Mouse (Mus musculus): ENCODE results near the gene Traf3ip1. TPM values are rescaled to one million over a fixed set of nuclear protein-coding genes. Genes with fewer than 3 reads are reported as not detected.

Gene Traf3ip1
- polyA plus RNA-seq, 1 experiment from 2014 or later, result 13.9 TPM

- no peak overlapping the region for H3K27ac ChIP-seq
- H3K36me3 ChIP-seq (replicated peaks), result peaks cover 72% of the 10 kb centered on the region
- WGBS, result 95% methylated on average over 6 of the region's 6 CpGs
Measured at GRCm38 (mm10) chr1:91515642-91516041, 21.2 kb downstream of the Traf3ip1 start.

GRCm38 (mm10) chr1:91523759-91524158 is 29.3 kb downstream of the Traf3ip1 start:
- 20% methylated on average over 10 of the region's 10 CpGs for WGBS
- Histone ChIP-seq H3K9me3 (no peaks in the 10 kb centered on the region), H3K4me1 (no peaks in the 10 kb centered on the region), H3K27me3 (ENCODE audit: poor library complexity, severe bottlenecking) (no peaks in the 10 kb centered on the region), H3K27ac (no peak overlapping the region), H3K4me3 (no peak overlapping the region), H3K36me3 (replicated peaks) (peaks cover 84% of the 10 kb centered on the region)
- DNase-seq (ENCODE audit: extremely low spot score, low spot score), result peak; percentile 58

More at GRCm38 (mm10) chr1:91515642-91516041, 21.2 kb downstream of the Traf3ip1 start:
- Histone ChIP-seq H3K9me3 (no peaks in the 10 kb centered on the region), H3K4me1 (no peaks in the 10 kb centered on the region), H3K27me3 (ENCODE audit: poor library complexity, severe bottlenecking) (no peaks in the 10 kb centered on the region), H3K4me3 (no peak overlapping the region)
- no peak for DNase-seq (ENCODE audit: extremely low spot score, low spot score)

- WGBS, result 92% methylated on average over 14 of the region's 14 CpGs
- peaks cover 77% of the 10 kb centered on the region for H3K36me3 ChIP-seq (replicated peaks)
- no peak overlapping the region for H3K27ac ChIP-seq
- DNase-seq (ENCODE audit: extremely low spot score, low spot score), result no peak
- no peaks in the 10 kb centered on the region for H3K4me1 ChIP-seq
- H3K27me3 ChIP-seq (ENCODE audit: poor library complexity, severe bottlenecking), result no peaks in the 10 kb centered on the region
- H3K9me3 ChIP-seq, result no peaks in the 10 kb centered on the region
- H3K4me3 ChIP-seq, result no peak overlapping the region
Measured at GRCm38 (mm10) chr1:91525838-91526237, 31.4 kb downstream of the Traf3ip1 start.

- Histone ChIP-seq H3K27ac (no peak overlapping the region), H3K36me3 (replicated peaks) (peaks cover 44% of the 10 kb centered on the region), H3K27me3 (ENCODE audit: poor library complexity, severe bottlenecking) (no peaks in the 10 kb centered on the region), H3K4me3 (no peak overlapping the region), H3K9me3 (no peaks in the 10 kb centered on the region), H3K4me1 (no peaks in the 10 kb centered on the region)
- 84% methylated on average over 9 of the region's 9 CpGs for WGBS
- no peak for DNase-seq (ENCODE audit: extremely low spot score, low spot score)
Measured at GRCm38 (mm10) chr1:91530166-91530565, 35.7 kb downstream of the Traf3ip1 start.

- Histone ChIP-seq H3K4me3 (no peak overlapping the region), H3K4me1 (no peaks in the 10 kb centered on the region), H3K27ac (no peak overlapping the region), H3K9me3 (no peaks in the 10 kb centered on the region), H3K36me3 (replicated peaks) (peaks cover 23% of the 10 kb centered on the region), H3K27me3 (ENCODE audit: poor library complexity, severe bottlenecking) (peaks cover 14% of the 10 kb centered on the region)
- WGBS, result 97% methylated on average over 4 of the region's 4 CpGs
- DNase-seq (ENCODE audit: extremely low spot score, low spot score), result no peak
Measured at GRCm38 (mm10) chr1:91532243-91532642, 37.8 kb downstream of the Traf3ip1 start.

GRCm38 (mm10) chr1:91532892-91533291 is 38.4 kb downstream of the Traf3ip1 start:
- peak overlapping the region; percentile 18; the same call in 1 of the 2 replicates for H3K27ac ChIP-seq
- 86% methylated on average over 5 of the region's 5 CpGs for WGBS
- peaks cover 17% of the 10 kb centered on the region for H3K36me3 ChIP-seq (replicated peaks)
- no peak for DNase-seq (ENCODE audit: extremely low spot score, low spot score)
- no peaks in the 10 kb centered on the region for H3K4me1 ChIP-seq
- no peaks in the 10 kb centered on the region for H3K9me3 ChIP-seq
- no peak overlapping the region for H3K4me3 ChIP-seq
- peaks cover 20% of the 10 kb centered on the region for H3K27me3 ChIP-seq (ENCODE audit: poor library complexity, severe bottlenecking)

GRCm38 (mm10) chr1:91533483-91533882 is 39.0 kb downstream of the Traf3ip1 start:
- H3K4me1 ChIP-seq, result peaks cover 5% of the 10 kb centered on the region; the same call in 1 of the 2 replicates
- no peaks in the 10 kb centered on the region for H3K9me3 ChIP-seq
- WGBS, result 70% methylated on average over 2 of the region's 2 CpGs
- H3K36me3 ChIP-seq (replicated peaks), result peaks cover 11% of the 10 kb centered on the region
- H3K4me3 ChIP-seq, result no peak overlapping the region
- DNase-seq (ENCODE audit: extremely low spot score, low spot score), result no peak
- peaks cover 26% of the 10 kb centered on the region for H3K27me3 ChIP-seq (ENCODE audit: poor library complexity, severe bottlenecking)
- H3K27ac ChIP-seq, result peak overlapping the region; percentile 44

- H3K27me3 ChIP-seq (ENCODE audit: poor library complexity, severe bottlenecking), result peaks cover 33% of the 10 kb centered on the region
- peak overlapping the region; percentile 44 for H3K27ac ChIP-seq
- no peaks in the 10 kb centered on the region for H3K9me3 ChIP-seq
- no peak overlapping the region for H3K4me3 ChIP-seq
- 84% methylated on average over 19 of the region's 19 CpGs for WGBS
- H3K4me1 ChIP-seq, result peaks cover 5% of the 10 kb centered on the region; the same call in 1 of the 2 replicates
- no peak for DNase-seq (ENCODE audit: extremely low spot score, low spot score)
- H3K36me3 ChIP-seq (replicated peaks), result peaks cover 7% of the 10 kb centered on the region
Measured at GRCm38 (mm10) chr1:91533961-91534723, 39.7 kb downstream of the Traf3ip1 start.

GRCm38 (mm10) chr1:91537786-91538569 is 43.5 kb downstream of the Traf3ip1 start:
- DNase-seq (ENCODE audit: extremely low spot score, low spot score), result no peak
- no peaks in the 10 kb centered on the region for H3K9me3 ChIP-seq
- H3K27me3 ChIP-seq (ENCODE audit: poor library complexity, severe bottlenecking), result peaks cover 41% of the 10 kb centered on the region
- no peaks in the 10 kb centered on the region for H3K36me3 ChIP-seq (replicated peaks)
- no peak overlapping the region for H3K4me3 ChIP-seq
- H3K27ac ChIP-seq, result no peak overlapping the region
- H3K4me1 ChIP-seq, result peaks cover 28% of the 10 kb centered on the region
- 15% methylated on average over 22 of the region's 22 CpGs for WGBS

- no peak overlapping the region for H3K4me3 ChIP-seq
- peaks cover 28% of the 10 kb centered on the region for H3K4me1 ChIP-seq
- no peak overlapping the region for H3K27ac ChIP-seq
- H3K27me3 ChIP-seq (ENCODE audit: poor library complexity, severe bottlenecking), result peaks cover 41% of the 10 kb centered on the region
- WGBS, result 54% methylated on average over 1 of the region's 1 CpGs
- H3K36me3 ChIP-seq (replicated peaks), result no peaks in the 10 kb centered on the region
- DNase-seq (ENCODE audit: extremely low spot score, low spot score), result no peak
- no peaks in the 10 kb centered on the region for H3K9me3 ChIP-seq
Measured at GRCm38 (mm10) chr1:91538570-91538929, 44.1 kb downstream of the Traf3ip1 start.

GRCm38 (mm10) chr1:91539246-91539645 is 44.8 kb downstream of the Traf3ip1 start:
- 34% methylated on average over 6 of the region's 6 CpGs for WGBS
- Histone ChIP-seq H3K36me3 (replicated peaks) (no peaks in the 10 kb centered on the region; the same call in 1 of the 2 replicates), H3K27ac (peak overlapping the region; percentile 72), H3K4me3 (peak overlapping the region; percentile 65), H3K27me3 (ENCODE audit: poor library complexity, severe bottlenecking) (peaks cover 41% of the 10 kb centered on the region), H3K4me1 (peaks cover 28% of the 10 kb centered on the region), H3K9me3 (no peaks in the 10 kb centered on the region)
- DNase-seq (ENCODE audit: extremely low spot score, low spot score), result no peak

- peak overlapping the region; percentile 72 for H3K27ac ChIP-seq
- peak overlapping the region; percentile 65 for H3K4me3 ChIP-seq
- no peaks in the 10 kb centered on the region; the same call in 1 of the 2 replicates for H3K36me3 ChIP-seq (replicated peaks)
- H3K9me3 ChIP-seq, result no peaks in the 10 kb centered on the region
- no peak for DNase-seq (ENCODE audit: extremely low spot score, low spot score)
- H3K27me3 ChIP-seq (ENCODE audit: poor library complexity, severe bottlenecking), result peaks cover 41% of the 10 kb centered on the region
- H3K4me1 ChIP-seq, result peaks cover 28% of the 10 kb centered on the region
- under 1% methylated on average over 22 of the region's 22 CpGs for WGBS
Measured at GRCm38 (mm10) chr1:91539704-91540270, 45.3 kb downstream of the Traf3ip1 start.
